Mouse (Mus musculus): ENCODE data around the gene Cnppd1.

GRCm38 (mm10) chr1:75187914-75188483 lies 45.5 kb upstream of the Cnppd1 start:
- TF ChIP-seq CTCF (IDR thresholded peaks at IDR 0.05; ENCODE audit: insufficient read depth, low read length) = no peak
- TF ChIP-seq POLR2A (IDR thresholded peaks at IDR 0.05; ENCODE audit: borderline replicate concordance, extremely low read depth, low read depth, low read length) = no peak
